Mouse (Mus musculus) CH12.LX (cell line): ENCODE data around the gene Atp6v0a4. TPM values are rescaled to one million over a fixed set of nuclear protein-coding genes. Genes with fewer than 3 reads are reported as not detected.
A peak's percentile ranks its signal among the peaks of the same experiment; 100 is the strongest.

ENCODE experiments used
- DNase-seq: peaks from one replicate; pipeline ENCODE4 v3.0.0-alpha.2; 2013; ENCODE audit errors: extremely low read depth
- H3K27ac ChIP-seq: 2 replicates; pipeline ENCODE4 v1.5.1; 2012; ENCODE audit warnings: low read depth, mild to moderate bottlenecking, control low read depth, moderate library complexity; ENCODE audit not compliant: insufficient read depth
- H3K27me3 ChIP-seq: replicated peaks from 2 replicates; pipeline ENCODE3; 2012; ENCODE audit warnings: inconsistent platforms
- H3K36me3 ChIP-seq, 2 experiments: replicated peaks in 1 of 2; 2 replicates each; pipeline versions ENCODE3 to v1.6.1; 2012; ENCODE audit warnings: inconsistent platforms in 1 of 2, low read length in 1 of 2, mild to moderate bottlenecking in 1 of 2, mixed read lengths in 1 of 2, moderate library complexity in 1 of 2; ENCODE audit not compliant: control insufficient read depth in 1 of 2, insufficient read depth in 1 of 2
- H3K4me1 ChIP-seq, 2 experiments: 2 replicates each; pipeline ENCODE4 v1.6.1; 2012; ENCODE audit warnings: inconsistent platforms in 1 of 2, moderate library complexity in 1 of 2; ENCODE audit not compliant: insufficient read depth in 2 of 2, control insufficient read depth in 1 of 2
- H3K4me2 ChIP-seq: 2 replicates; pipeline ENCODE4 v1.6.1; 2012; ENCODE audit warnings: low read depth, mild to moderate bottlenecking, control low read depth; ENCODE audit not compliant: poor library complexity, insufficient read depth, severe bottlenecking
- H3K4me3 ChIP-seq, 3 experiments: fragments of 150-350 bp in 1 of 3; sonication (generic) in 1 of 3; replicated peaks in 1 of 3; 2 replicates each; pipeline versions ENCODE3 to v1.5.1; 2011 to 2012; ENCODE audit warnings: low read depth in 2 of 3, low read length in 2 of 3, mild to moderate bottlenecking in 2 of 3, moderate library complexity in 2 of 3, control low read depth in 1 of 3, improper control_type of control experiment in 1 of 3, inconsistent platforms in 1 of 3, mixed read lengths in 1 of 3; ENCODE audit not compliant: poor library complexity in 1 of 3
- H3K79me2 ChIP-seq: replicated peaks from 2 replicates; pipeline ENCODE4 v1.6.1; 2012; ENCODE audit warnings: mild to moderate bottlenecking, moderate library complexity; ENCODE audit not compliant: control insufficient read depth, poor library complexity, insufficient read depth, severe bottlenecking; ENCODE audit errors: extremely low read depth
- H3K9ac ChIP-seq: 2 replicates; pipeline ENCODE4 v1.6.1; 2012; ENCODE audit warnings: low read depth, mild to moderate bottlenecking, control low read depth, moderate library complexity; ENCODE audit not compliant: insufficient read depth
- H3K9me3 ChIP-seq: replicated peaks from 2 replicates; pipeline ENCODE3; 2012; ENCODE audit warnings: low read length, inconsistent platforms, mixed read lengths
- BHLHE40 ChIP-seq: IDR thresholded peaks from 2 replicates; pipeline ENCODE4 v1.6.1; 2011; ENCODE audit warnings: mild to moderate bottlenecking, low read depth, low read length, improper control_type of control experiment
- EP300 ChIP-seq: IDR thresholded peaks from 2 replicates; pipeline ENCODE4 v1.6.1; 2011; ENCODE audit warnings: low read length, improper control_type of control experiment
- KAT2A ChIP-seq: IDR thresholded peaks from 2 replicates; pipeline ENCODE4 v1.6.1; 2012; ENCODE audit warnings: low read length, improper control_type of control experiment, inconsistent platforms; ENCODE audit not compliant: insufficient replicate concordance
- MYC ChIP-seq: IDR thresholded peaks from 2 replicates; pipeline ENCODE4 v1.6.1; 2011; ENCODE audit warnings: low read depth, mild to moderate bottlenecking, improper control_type of control experiment, low read length
- NELFE ChIP-seq: IDR thresholded peaks from 2 replicates; pipeline ENCODE4 v1.6.1; 2011; ENCODE audit warnings: low read depth, low read length, improper control_type of control experiment
- POLR2AphosphoS2 ChIP-seq: IDR thresholded peaks from 2 replicates; pipeline ENCODE4 v1.6.1; 2011; ENCODE audit warnings: low read depth, low read length, improper control_type of control experiment
- TCF12 ChIP-seq: IDR thresholded peaks from 2 replicates; pipeline ENCODE4 v1.6.1; 2014; ENCODE audit warnings: low read depth, mild to moderate bottlenecking, inconsistent platforms, low read length, improper control_type of control experiment
- ZNF384 ChIP-seq: IDR thresholded peaks from 2 replicates; pipeline ENCODE4 v1.6.1; 2012; ENCODE audit warnings: low read depth, low read length, improper control_type of control experiment, inconsistent platforms
- dilution Hi-C: fragments of 300-500 bp; cut with MboI; formaldehyde crosslinking; loops from 2 replicates; pipeline ENCODE4 v1.14.3; 2020; ENCODE audit warnings: low sequenced_read_pairs; ENCODE audit not compliant: extremely low pct_unique_long_range_greater_than_20kb, extremely low pct_ligation_motif_present
- in situ Hi-C: fragments of 300-500 bp; cut with MboI; formaldehyde crosslinking; loops from 3 replicates; pipeline ENCODE4 v1.14.3; 2019; ENCODE audit warnings: low sequenced_read_pairs, low pct_ligation_motif_present, low pct_unique_long_range_greater_than_20kb, mixed read lengths
- polyA plus RNA-seq: library from polyadenylated mRNA; unstranded; fragments of >175 nt; gene quantifications from 2 replicates; pipeline ENCODE4 v1.2.1, GENCODE M21; 2012; ENCODE audit warnings: low read depth; ENCODE audit not compliant: insufficient read length
- total RNA-seq, 2 experiments: library from RNA; depleted of rRNA; stranded (reverse); fragments of 300-350 nt in 1 of 2; fragments of >200 nt in 1 of 2; gene quantifications; 2 replicates each; pipeline ENCODE4 v1.2.3; 2012 to 2014

Atp6v0a4 gene
- total and polyA plus RNA-seq, 3 experiments = not detected

- in situ Hi-C loops (no loop called here), dilution Hi-C loops (no loop called here)
- Histone ChIP-seq H3K9me3 (no peaks in the 10 kb centered on the region), H3K36me3 (no peaks in the 10 kb centered on the region), H3K4me1 (peaks cover 10 to 19% of the 10 kb centered on the region in 2 experiments), H3K27ac (no peak overlapping the region), H3K27me3 (no peaks in the 10 kb centered on the region), H3K4me2 (peak overlapping the region; percentile 48; the same call in 1 of the 2 replicates), H3K9ac (no peak overlapping the region), H3K79me2 (no peaks in the 10 kb centered on the region), H3K4me3 (no peak overlapping the region)
- TF ChIP-seq BHLHE40 (peak; percentile 96), TCF12 (no peak)
- peak; percentile 40 for DNase-seq
Measured at GRCm38 (mm10) chr6:38028205-38028604, 96.2 kb downstream of the Atp6v0a4 start.

GRCm38 (mm10) chr6:38027771-38028170 lies 96.6 kb downstream of the Atp6v0a4 start:
- peak; percentile 10 for DNase-seq
- Histone ChIP-seq H3K9ac (no peak overlapping the region), H3K9me3 (no peaks in the 10 kb centered on the region), H3K27me3 (no peaks in the 10 kb centered on the region), H3K27ac (no peak overlapping the region), H3K4me1 (peaks cover 10 to 19% of the 10 kb centered on the region in 2 experiments), H3K36me3 (no peaks in the 10 kb centered on the region), H3K4me2 (peak overlapping the region; percentile 11; the same call in 1 of the 2 replicates), H3K4me3 (no peak overlapping the region), H3K79me2 (no peaks in the 10 kb centered on the region)
- TF ChIP-seq EP300 = 0 out of 2 replicates have a peak, but pooled peaks have one; percentile 32
- no peak for TF ChIP-seq POLR2AphosphoS2
- in situ Hi-C loops = no loop called here
- dilution Hi-C loops = no loop called here

- no peaks in the 10 kb centered on the region for H3K27me3 ChIP-seq
- no peak overlapping the region for H3K27ac ChIP-seq
- TF ChIP-seq KAT2A (no peak), ZNF384 (no peak), MYC (no peak), NELFE (no peak)
- H3K9ac ChIP-seq = no peak overlapping the region
- H3K4me3 ChIP-seq = no peak overlapping the region
- no peaks in the 10 kb centered on the region for H3K36me3 ChIP-seq
- DNase-seq = no peak
- in situ Hi-C loops = no loop called here
- H3K4me2 ChIP-seq = peak overlapping the region; percentile 45; the same call in 1 of the 2 replicates
- peaks cover 4 to 8% of the 10 kb centered on the region in 2 experiments; a peak in 3 of 4 replicates for H3K4me1 ChIP-seq
- no peaks in the 10 kb centered on the region for H3K79me2 ChIP-seq
- no peaks in the 10 kb centered on the region for H3K9me3 ChIP-seq
- dilution Hi-C loops = no loop called here
Measured at GRCm38 (mm10) chr6:38023284-38023683, 101.1 kb downstream of the Atp6v0a4 start.
